Mouse (Mus musculus): ENCODE data around the gene Ccdc110. TPM values are rescaled to one million over a fixed set of nuclear protein-coding genes. Genes with fewer than 3 reads are reported as not detected.

The Ccdc110 gene
- polyA plus RNA-seq, 1 experiment from 2014 or later = 0.05 TPM

DNA sequence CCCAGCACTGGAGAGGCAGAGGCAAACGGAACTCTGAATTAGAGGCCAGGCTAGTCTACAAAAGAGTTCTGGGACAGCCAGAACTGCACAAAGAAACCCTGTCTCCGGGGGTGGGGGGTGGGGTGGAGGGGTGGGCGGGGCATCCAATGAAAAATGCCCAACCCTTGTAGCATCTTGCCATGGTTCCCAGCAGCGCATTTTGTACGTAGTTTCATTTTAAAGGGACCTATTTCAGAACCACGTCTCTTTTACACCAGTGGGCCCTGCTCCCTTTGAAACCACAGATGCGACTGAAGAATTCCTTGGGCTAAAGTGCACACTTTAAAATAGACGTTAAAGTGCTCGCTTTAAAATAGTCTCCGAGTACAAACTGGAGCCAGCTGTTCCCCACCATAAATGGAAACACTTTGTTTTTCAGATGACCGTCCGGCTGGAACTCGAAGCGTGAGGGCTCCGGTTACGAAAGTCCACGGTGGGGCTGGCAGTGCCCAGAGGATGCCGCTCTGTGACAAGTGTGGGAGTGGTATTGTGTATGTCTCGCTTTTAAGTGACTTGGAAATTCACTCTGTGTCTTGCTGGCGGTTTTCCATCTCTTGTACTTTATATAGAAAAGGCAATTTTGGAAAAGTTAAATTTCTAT lies 17.3 kb upstream of the Ccdc110 start:
- peak; percentile 37; the same call in 1 of the 2 replicates for ATAC-seq (ENCODE audit: insufficient number of reproducible peaks, low FRiP score, low TSS enrichment, low read depth)
- H3K4me3 ChIP-seq = peak overlapping the region; percentile 15; the same call in 1 of the 2 replicates
- peak overlapping the region; percentile 52 for H3K27ac ChIP-seq
- no peak overlapping the region for H3K9ac ChIP-seq
- no peaks in the 10 kb centered on the region for H3K36me3 ChIP-seq
- no peaks in the 10 kb centered on the region for H3K27me3 ChIP-seq
- peaks cover 6% of the 10 kb centered on the region; the same call in 1 of the 2 replicates for H3K4me1 ChIP-seq
- H3K9me3 ChIP-seq = no peaks in the 10 kb centered on the region
- peak overlapping the region; percentile 22; the same call in 1 of the 2 replicates for H3K4me2 ChIP-seq
- WGBS = 34% methylated on average over 20 of the region's 20 CpGs

- ATAC-seq (ENCODE audit: insufficient number of reproducible peaks, low FRiP score, low TSS enrichment, low read depth) = no peak
- H3K27ac ChIP-seq = no peak overlapping the region
- no peak overlapping the region for H3K4me3 ChIP-seq
- H3K9ac ChIP-seq = no peak overlapping the region
- H3K27me3 ChIP-seq = no peaks in the 10 kb centered on the region
- no peaks in the 10 kb centered on the region for H3K9me3 ChIP-seq
- no peak overlapping the region for H3K4me2 ChIP-seq
- peaks cover 6% of the 10 kb centered on the region; the same call in 1 of the 2 replicates for H3K4me1 ChIP-seq
- WGBS = 84% methylated on average over 15 of the region's 15 CpGs
- no peaks in the 10 kb centered on the region for H3K36me3 ChIP-seq
Observed at GRCm38 (mm10) chr8:45918891-45919290, 15.5 kb upstream of the Ccdc110 start.

DNA sequence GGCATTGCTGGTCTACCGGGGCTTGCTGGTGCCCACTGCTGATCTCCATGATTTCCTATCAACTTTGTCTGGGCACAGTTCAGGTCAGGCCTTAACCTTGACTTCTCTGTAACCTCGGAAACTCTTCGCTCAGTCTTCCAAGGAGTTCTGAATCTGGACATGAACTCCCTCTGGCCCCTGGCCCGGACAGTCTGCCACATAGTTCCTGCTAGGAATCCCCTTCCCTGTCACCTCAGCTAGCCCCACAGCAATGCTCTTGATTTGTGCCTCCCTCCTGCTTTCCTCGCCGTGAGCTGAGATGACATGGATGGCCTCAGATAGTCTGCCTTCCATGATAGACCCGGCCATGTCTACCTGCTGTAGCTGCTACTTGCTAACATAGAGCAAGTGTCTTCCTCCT lies 14.0 kb upstream of the Ccdc110 start:
- WGBS = 89% methylated on average over 7 of the region's 7 CpGs

GRCm38 (mm10) chr8:45922116-45922515 lies 12.3 kb upstream of the Ccdc110 start:
- Histone ChIP-seq H3K9ac (no peak overlapping the region), H3K27me3 (no peaks in the 10 kb centered on the region), H3K36me3 (no peaks in the 10 kb centered on the region), H3K4me2 (no peak overlapping the region), H3K9me3 (no peaks in the 10 kb centered on the region), H3K4me3 (no peak overlapping the region), H3K4me1 (peaks cover 3% of the 10 kb centered on the region; the same call in 1 of the 2 replicates), H3K27ac (no peak overlapping the region)
- no peak for ATAC-seq (ENCODE audit: insufficient number of reproducible peaks, low FRiP score, low TSS enrichment, low read depth)
- 93% methylated on average over 7 of the region's 7 CpGs for WGBS

More for the DNA sequence above, 14.0 kb upstream of the Ccdc110 start:
- Histone ChIP-seq H3K36me3 (no peaks in the 10 kb centered on the region), H3K4me2 (no peak overlapping the region), H3K9me3 (no peaks in the 10 kb centered on the region), H3K27ac (no peak overlapping the region), H3K9ac (no peak overlapping the region), H3K27me3 (no peaks in the 10 kb centered on the region), H3K4me3 (no peak overlapping the region), H3K4me1 (peaks cover 6% of the 10 kb centered on the region; the same call in 1 of the 2 replicates)
- ATAC-seq (ENCODE audit: insufficient number of reproducible peaks, low FRiP score, low TSS enrichment, low read depth) = no peak

DNA sequence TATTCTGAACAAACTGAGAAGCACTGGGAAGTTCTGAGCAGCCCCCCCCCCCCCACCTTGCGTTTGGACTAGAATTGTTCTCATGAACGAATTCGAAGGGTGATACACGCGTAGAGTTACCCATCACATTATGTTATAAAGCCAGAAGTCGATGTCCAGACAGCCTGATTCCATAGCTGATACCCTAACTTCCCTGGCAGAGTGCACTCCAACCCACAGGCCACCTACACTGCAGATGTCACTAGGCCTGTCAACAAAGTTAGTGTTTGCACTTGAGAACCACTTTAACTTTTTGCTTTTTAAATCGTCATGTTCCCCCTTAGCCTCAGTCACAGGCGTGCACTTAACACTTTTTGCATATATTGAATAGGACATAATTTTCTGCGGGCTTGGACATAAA lies 2.6 kb downstream of the Ccdc110 start:
- no peaks in the 10 kb centered on the region for H3K27me3 ChIP-seq
- no peak for ATAC-seq (ENCODE audit: insufficient number of reproducible peaks, low FRiP score, low TSS enrichment, low read depth)
- no peaks in the 10 kb centered on the region for H3K9me3 ChIP-seq
- H3K9ac ChIP-seq = no peak overlapping the region
- no peak overlapping the region for H3K4me2 ChIP-seq
- 89% methylated on average over 9 of the region's 9 CpGs for WGBS
- no peak overlapping the region for H3K4me3 ChIP-seq
- H3K27ac ChIP-seq = no peak overlapping the region
- H3K36me3 ChIP-seq = no peaks in the 10 kb centered on the region
- no peaks in the 10 kb centered on the region for H3K4me1 ChIP-seq

GRCm38 (mm10) chr8:45946283-45946682 lies 11.9 kb downstream of the Ccdc110 start:
- no peak overlapping the region for H3K27ac ChIP-seq
- no peak overlapping the region for H3K4me3 ChIP-seq
- ATAC-seq (ENCODE audit: insufficient number of reproducible peaks, low FRiP score, low TSS enrichment, low read depth) = peak; percentile 30; the same call in 1 of the 2 replicates
- no peak overlapping the region for H3K9ac ChIP-seq
- no peaks in the 10 kb centered on the region for H3K9me3 ChIP-seq
- no peaks in the 10 kb centered on the region for H3K27me3 ChIP-seq
- WGBS = 87% methylated on average over 4 of the region's 4 CpGs
- no peaks in the 10 kb centered on the region for H3K4me1 ChIP-seq
- no peak overlapping the region for H3K4me2 ChIP-seq
- H3K36me3 ChIP-seq = no peaks in the 10 kb centered on the region

DNA sequence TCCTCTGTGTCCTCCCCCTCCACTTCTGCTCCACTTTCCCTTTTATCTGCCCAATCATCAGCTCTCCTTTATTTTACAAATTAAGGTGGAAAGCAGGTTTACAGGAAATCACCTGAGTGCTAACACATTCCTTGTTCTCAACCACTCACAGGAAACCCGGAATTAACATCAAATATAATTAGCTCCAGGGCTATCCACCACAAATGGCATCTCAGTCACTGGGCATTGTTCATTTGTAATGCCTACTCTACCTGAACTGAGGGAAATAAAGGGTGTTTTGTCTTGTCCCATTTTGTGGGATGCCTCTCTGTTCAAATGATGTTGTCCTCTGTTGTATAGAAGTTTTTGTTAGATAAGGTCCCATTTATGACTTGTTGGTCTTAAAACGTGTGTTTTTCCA lies 16.2 kb downstream of the Ccdc110 start:
- H3K27ac ChIP-seq = no peak overlapping the region
- H3K36me3 ChIP-seq = no peaks in the 10 kb centered on the region
- no peaks in the 10 kb centered on the region for H3K9me3 ChIP-seq
- H3K4me1 ChIP-seq = no peaks in the 10 kb centered on the region
- no peak overlapping the region for H3K9ac ChIP-seq
- no peak overlapping the region for H3K4me3 ChIP-seq
- H3K27me3 ChIP-seq = no peaks in the 10 kb centered on the region
- WGBS = 51% methylated on average over 2 of the region's 2 CpGs
- no peak overlapping the region for H3K4me2 ChIP-seq
- ATAC-seq (ENCODE audit: insufficient number of reproducible peaks, low FRiP score, low TSS enrichment, low read depth) = no peak

- no peak overlapping the region for H3K4me2 ChIP-seq
- no peak overlapping the region for H3K27ac ChIP-seq
- H3K4me1 ChIP-seq = peaks cover 7% of the 10 kb centered on the region
- H3K4me3 ChIP-seq = no peak overlapping the region
- no peaks in the 10 kb centered on the region for H3K36me3 ChIP-seq
- 95% methylated on average over 12 of the region's 12 CpGs for WGBS
- no peak overlapping the region for H3K9ac ChIP-seq
- H3K9me3 ChIP-seq = no peaks in the 10 kb centered on the region; the same call in 1 of the 2 replicates
- no peak for ATAC-seq (ENCODE audit: insufficient number of reproducible peaks, low FRiP score, low TSS enrichment, low read depth)
- H3K27me3 ChIP-seq = no peaks in the 10 kb centered on the region
Observed at GRCm38 (mm10) chr8:45970894-45971293, 36.5 kb downstream of the Ccdc110 start.

- no peaks in the 10 kb centered on the region; the same call in 1 of the 2 replicates for H3K9me3 ChIP-seq
- peak overlapping the region; percentile 66 for H3K4me2 ChIP-seq
- peaks cover 13% of the 10 kb centered on the region for H3K4me1 ChIP-seq
- H3K27me3 ChIP-seq = no peaks in the 10 kb centered on the region
- 0 out of 2 replicates have a peak overlapping the region, but pooled peaks have one; percentile 61 for H3K4me3 ChIP-seq
- H3K36me3 ChIP-seq = peaks cover 13% of the 10 kb centered on the region
- H3K9ac ChIP-seq = no peak overlapping the region
- WGBS = 63% methylated on average over 8 of the region's 8 CpGs
- no peak for ATAC-seq (ENCODE audit: insufficient number of reproducible peaks, low FRiP score, low TSS enrichment, low read depth)
- peak overlapping the region; percentile 94 for H3K27ac ChIP-seq
Observed at GRCm38 (mm10) chr8:45973988-45974505, 39.6 kb downstream of the Ccdc110 start.

- H3K9ac ChIP-seq = peak within 1 kb of the TSS; percentile 62
- peaks cover 13% of the 10 kb centered on the region for H3K4me1 ChIP-seq
- peak; percentile 96 for ATAC-seq (ENCODE audit: insufficient number of reproducible peaks, low FRiP score, low TSS enrichment, low read depth)
- no peaks in the 10 kb centered on the region; the same call in 1 of the 2 replicates for H3K9me3 ChIP-seq
- peak within 1 kb of the TSS; percentile 61 for H3K4me3 ChIP-seq
- under 1% methylated on average over 57 of the region's 57 CpGs for WGBS
- H3K4me2 ChIP-seq = peak within 1 kb of the TSS; percentile 66
- no peaks in the 10 kb centered on the region for H3K27me3 ChIP-seq
- H3K27ac ChIP-seq = peak within 1 kb of the TSS; percentile 94
- H3K36me3 ChIP-seq = peaks cover 15% of the 10 kb centered on the region
Observed at GRCm38 (mm10) chr8:45975126-45975836, 40.9 kb downstream of the Ccdc110 start, which contains the start of the genes 1700029J07Rik and Ufsp2. Gene 1700029J07Rik, minus strand, starts transcription at chr8:45975252. Gene Ufsp2, plus strand, starts transcription at chr8:45975528.

GRCm38 (mm10) chr8:45975837-45976468 lies 41.5 kb downstream of the Ccdc110 start:
- Histone ChIP-seq H3K4me1 (peaks cover 13% of the 10 kb centered on the region), H3K9me3 (no peaks in the 10 kb centered on the region; the same call in 1 of the 2 replicates), H3K27me3 (no peaks in the 10 kb centered on the region), H3K9ac (peak overlapping the region; percentile 62), H3K4me2 (peak overlapping the region; percentile 66), H3K27ac (peak overlapping the region; percentile 94), H3K36me3 (peaks cover 19% of the 10 kb centered on the region), H3K4me3 (peak overlapping the region; percentile 61)
- no peak for ATAC-seq (ENCODE audit: insufficient number of reproducible peaks, low FRiP score, low TSS enrichment, low read depth)
- WGBS = 56% methylated on average over 11 of the region's 11 CpGs

Data from limb, embryonic 15.5 days (tissue).